Mouse (Mus musculus) C2C12 (cell line): Measurements from ENCODE around the gene Tfr2.
"Not testable (repeated sequence)": the region's sequence is repeated elsewhere in the genome, so short reads cannot be mapped to it uniquely, and the experiment has no call there.

Source experiments
- CEBPB ChIP-seq: IDR thresholded peaks from one replicate; pipeline ENCODE4 v1.6.1; 2011; ENCODE audit warnings: low read depth, mild to moderate bottlenecking, control low read depth, moderate library complexity
- CTCF ChIP-seq: IDR thresholded peaks from one replicate; pipeline ENCODE4 v1.5.1; 2011; ENCODE audit not compliant: control insufficient read depth, insufficient read depth, insufficient read length
- MYOD1 ChIP-seq: IDR thresholded peaks from one replicate; pipeline ENCODE4 v1.6.1; 2011; ENCODE audit warnings: low read depth; ENCODE audit not compliant: control insufficient read depth, insufficient read length
- MYOG ChIP-seq: IDR thresholded peaks from one replicate; pipeline ENCODE4 v1.6.1; 2011; ENCODE audit not compliant: control insufficient read depth, insufficient read length; ENCODE audit errors: extremely low read depth

GRCm38 (mm10) chr5:137614921-137615320, 45.3 kb downstream of the Tfr2 start:
- not testable (repeated sequence) for TF ChIP-seq MYOG, CTCF, MYOD1, CEBPB
